Mouse (Mus musculus) c-Kit-positive CD71-positive TER-119-negative erythroid progenitor cells, embryonic 14.5 days (primary cell): ENCODE measurements around the gene Nkap.
"Not testable (repeated sequence)": the region's sequence is repeated elsewhere in the genome, so short reads cannot be mapped to it uniquely, and the experiment has no call there.

ENCODE experiments used
- DNase-seq: peaks from one replicate; pipeline ENCODE4 v3.0.0-alpha.2; 2013; ENCODE audit warnings: low read depth

Gene Nkap

GRCm38 (mm10) chrX:37126671-37127358, at the start of gene Nkap:
TSS of gene Nkap (plus strand) at chrX:37126795.
- peak; percentile 78 for DNase-seq

GRCm38 (mm10) chrX:37080345-37080744, 46.2 kb upstream of the Nkap start:
- DNase-seq = not testable (repeated sequence)

- no peak for DNase-seq
Measured at GRCm38 (mm10) chrX:37081194-37081593, 45.4 kb upstream of the Nkap start.

- DNase-seq = no peak
Measured at GRCm38 (mm10) chrX:37084318-37084926, 42.2 kb upstream of the Nkap start.

GRCm38 (mm10) chrX:37084927-37085660, 41.5 kb upstream of the Nkap start, which contains the start of gene Rpl39:
TSS of gene Rpl39 (minus strand) at chrX:37085402.
- peak; percentile 74 for DNase-seq

- no peak for DNase-seq
Measured at GRCm38 (mm10) chrX:37085665-37086064, 40.9 kb upstream of the Nkap start.

- DNase-seq = no peak
Measured at GRCm38 (mm10) chrX:37088778-37089177, 37.8 kb upstream of the Nkap start.

- no peak for DNase-seq
Measured at GRCm38 (mm10) chrX:37091457-37091856, 35.1 kb upstream of the Nkap start.

GRCm38 (mm10) chrX:37095106-37095768, 31.4 kb upstream of the Nkap start:
- DNase-seq = no peak

- DNase-seq = no peak
Measured at GRCm38 (mm10) chrX:37098681-37099080, 27.9 kb upstream of the Nkap start.

GRCm38 (mm10) chrX:37103826-37104225, 22.8 kb upstream of the Nkap start:
- no peak for DNase-seq

- DNase-seq = no peak
Measured at GRCm38 (mm10) chrX:37109526-37110192, 16.9 kb upstream of the Nkap start.

- peak; percentile 91 for DNase-seq
Measured at GRCm38 (mm10) chrX:37110193-37110880, 16.3 kb upstream of the Nkap start, which contains the start of gene Upf3b. TSS of gene Upf3b (minus strand) at chrX:37110322.

- DNase-seq = no peak
Measured at GRCm38 (mm10) chrX:37110881-37111193, 15.8 kb upstream of the Nkap start.

- DNase-seq = no peak
Measured at GRCm38 (mm10) chrX:37117085-37117484, 9.5 kb upstream of the Nkap start.

GRCm38 (mm10) chrX:37119585-37119984, 7.0 kb upstream of the Nkap start:
- no peak for DNase-seq

GRCm38 (mm10) chrX:37120212-37120611, 6.4 kb upstream of the Nkap start:
- no peak for DNase-seq

- no peak for DNase-seq
Measured at GRCm38 (mm10) chrX:37125511-37125910, 1.1 kb upstream of the Nkap start.

GRCm38 (mm10) chrX:37141732-37142131, 15.1 kb downstream of the Nkap start:
- DNase-seq = no peak

GRCm38 (mm10) chrX:37144498-37144897, 17.9 kb downstream of the Nkap start:
- DNase-seq = not testable (repeated sequence)

- DNase-seq = peak; percentile 43
Measured at GRCm38 (mm10) chrX:37144954-37145353, 18.4 kb downstream of the Nkap start.
